Mouse (Mus musculus): ENCODE measurements around the gene Sh3bgr. TPM values are rescaled to one million over a fixed set of nuclear protein-coding genes. Genes with fewer than 3 reads are reported as not detected.

Gene Sh3bgr
- polyA plus RNA-seq, 1 experiment from 2014 or later, result 1.2 TPM

DNA sequence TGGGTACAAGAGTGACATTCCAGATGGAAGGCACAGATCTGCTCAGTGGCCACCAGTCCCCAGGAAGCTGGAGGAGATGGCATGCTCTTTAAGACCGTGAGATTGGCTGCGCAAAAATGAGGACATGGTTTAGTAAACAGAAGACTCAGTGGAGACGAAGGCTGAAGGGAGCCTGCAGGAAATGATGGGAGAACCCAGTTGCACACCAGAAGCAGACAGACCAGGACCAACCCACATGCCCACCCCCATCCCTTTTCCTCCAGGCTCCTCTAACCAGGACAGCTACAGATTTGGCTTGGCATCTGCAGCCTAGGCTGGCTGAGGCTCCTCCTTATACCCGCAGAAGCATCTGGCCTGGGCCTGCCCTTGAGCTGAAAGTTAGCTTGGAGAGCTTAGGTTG, 38.9 kb upstream of the Sh3bgr start:
- Histone ChIP-seq H3K9ac (no peak overlapping the region), H3K4me1 (replicated peaks) (peaks cover 12% of the 10 kb centered on the region; the same call in 1 of the 2 replicates), H3K4me3 (replicated peaks) (no peak overlapping the region), H3K27me3 (peaks cover 12% of the 10 kb centered on the region; the same call in 1 of the 2 replicates), H3K27ac (no peak overlapping the region), H3K4me2 (no peak overlapping the region), H3K9me3 (replicated peaks) (no peaks in the 10 kb centered on the region), H3K36me3 (no peaks in the 10 kb centered on the region)
- no peak for DNase-seq
- WGBS (ENCODE audit: insufficient replicate concordance), result 82% methylated on average over 4 of the region's 4 CpGs
- ATAC-seq (ENCODE audit: low read depth), result no peak

DNA sequence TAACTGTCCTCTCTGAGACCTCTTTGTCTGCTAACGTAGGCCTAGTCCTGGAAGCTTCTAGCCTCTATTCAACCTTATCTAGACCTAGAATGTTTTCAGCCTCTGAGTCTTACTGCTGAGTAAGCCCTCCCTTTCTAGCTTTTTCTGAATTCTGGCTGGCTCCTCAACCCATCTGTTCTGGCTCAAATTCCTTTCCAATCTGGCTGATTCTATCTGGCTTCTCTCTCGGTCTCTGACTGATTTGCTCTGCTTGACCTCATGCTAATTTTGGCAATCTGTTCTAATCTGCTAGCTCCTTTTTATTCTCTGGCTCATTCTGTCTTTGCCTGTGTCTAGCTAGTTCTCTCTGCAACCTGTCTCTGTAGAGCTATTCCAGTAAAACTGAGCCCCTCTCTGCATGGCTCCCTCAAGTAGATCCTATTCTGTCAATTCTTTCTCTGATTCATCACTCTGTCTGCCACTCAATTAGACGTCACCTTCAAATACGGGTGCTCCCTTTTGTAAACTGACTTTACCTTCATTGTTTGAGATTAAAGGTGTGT, 34.5 kb upstream of the Sh3bgr start:
- Histone ChIP-seq H3K4me2 (no peak overlapping the region), H3K4me1 (replicated peaks) (no peaks in the 10 kb centered on the region), H3K36me3 (no peaks in the 10 kb centered on the region), H3K27ac (no peak overlapping the region), H3K9me3 (replicated peaks) (no peaks in the 10 kb centered on the region), H3K4me3 (replicated peaks) (no peak overlapping the region), H3K27me3 (no peaks in the 10 kb centered on the region), H3K9ac (no peak overlapping the region)
- ATAC-seq (ENCODE audit: low read depth) (no peak), DNase-seq (no peak)
- WGBS (ENCODE audit: insufficient replicate concordance), result 66% methylated on average over 4 of the region's 4 CpGs

DNA sequence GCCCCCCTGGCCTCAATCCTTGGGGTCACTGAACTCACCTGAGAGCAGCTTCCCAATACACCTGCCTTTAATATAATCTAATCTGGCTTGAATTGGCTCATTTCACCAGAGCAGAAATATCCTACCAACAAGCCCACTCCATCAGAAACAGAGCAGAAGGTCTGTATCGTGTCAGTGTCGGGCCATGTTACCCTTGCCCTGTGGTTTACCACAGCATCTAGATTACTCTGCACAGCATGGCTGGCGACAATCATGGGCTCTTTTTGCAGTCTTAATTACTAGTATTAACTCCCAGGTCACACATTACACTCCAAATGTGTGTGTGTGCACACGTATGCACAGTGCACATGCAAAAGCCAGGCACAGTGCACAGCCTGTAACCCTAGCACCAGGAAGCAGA, 31.4 kb upstream of the Sh3bgr start:
- Histone ChIP-seq H3K27ac (no peak overlapping the region), H3K9me3 (replicated peaks) (no peaks in the 10 kb centered on the region), H3K4me3 (replicated peaks) (no peak overlapping the region), H3K4me1 (replicated peaks) (no peaks in the 10 kb centered on the region), H3K9ac (no peak overlapping the region), H3K27me3 (no peaks in the 10 kb centered on the region), H3K4me2 (no peak overlapping the region), H3K36me3 (no peaks in the 10 kb centered on the region)
- DNase-seq, result no peak
- 35% methylated on average over 4 of the region's 4 CpGs for WGBS (ENCODE audit: insufficient replicate concordance)
- no peak for ATAC-seq (ENCODE audit: low read depth)

DNA sequence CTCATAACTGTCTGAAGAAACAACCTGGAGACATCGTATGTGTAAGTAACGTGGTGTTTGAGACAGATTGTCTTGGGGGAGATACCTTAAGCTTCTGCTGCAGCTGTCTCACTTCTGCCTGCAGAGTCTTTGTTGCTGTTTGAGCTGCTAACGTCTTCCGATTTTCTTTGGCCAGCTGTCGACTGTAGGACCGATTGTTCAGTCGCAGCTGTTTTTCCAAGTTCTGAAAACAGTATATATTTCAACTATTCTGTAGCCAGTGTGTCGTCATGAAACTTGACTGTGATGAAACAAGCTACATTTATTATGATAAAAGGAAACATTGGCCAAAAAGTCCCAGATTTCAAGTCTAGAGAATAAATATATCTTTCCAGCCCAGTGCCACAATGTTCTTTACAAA, 26.6 kb upstream of the Sh3bgr start:
- Histone ChIP-seq H3K4me1 (replicated peaks) (no peaks in the 10 kb centered on the region), H3K4me3 (replicated peaks) (no peak overlapping the region), H3K4me2 (no peak overlapping the region), H3K36me3 (no peaks in the 10 kb centered on the region), H3K9ac (no peak overlapping the region), H3K9me3 (replicated peaks) (no peaks in the 10 kb centered on the region), H3K27ac (no peak overlapping the region), H3K27me3 (no peaks in the 10 kb centered on the region)
- 65% methylated on average over 8 of the region's 8 CpGs for WGBS (ENCODE audit: insufficient replicate concordance)
- no peak for DNase-seq
- ATAC-seq (ENCODE audit: low read depth), result no peak

DNA sequence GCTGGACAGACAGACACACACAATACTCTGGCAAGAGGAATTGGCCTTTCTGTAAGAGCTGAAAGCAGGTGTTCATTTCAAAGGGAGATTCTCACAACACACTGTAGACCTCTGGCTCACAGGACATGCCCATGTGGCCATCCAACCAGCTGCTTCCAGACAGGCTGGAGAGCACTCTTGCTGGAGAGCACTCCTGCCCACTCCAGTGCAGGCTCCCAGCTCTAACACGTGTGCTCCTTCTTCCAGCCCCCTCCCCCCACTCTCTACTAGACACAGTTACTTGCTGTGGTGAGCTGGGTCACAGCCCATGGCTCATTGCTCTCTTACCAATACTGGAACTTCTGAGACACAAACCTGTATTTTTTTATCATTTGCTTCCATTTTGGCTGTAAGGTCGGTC, 24.9 kb upstream of the Sh3bgr start:
- 41% methylated on average over 2 of the region's 2 CpGs for WGBS (ENCODE audit: insufficient replicate concordance)
- Histone ChIP-seq H3K27ac (no peak overlapping the region), H3K9ac (no peak overlapping the region), H3K4me3 (replicated peaks) (no peak overlapping the region), H3K36me3 (no peaks in the 10 kb centered on the region), H3K4me2 (no peak overlapping the region), H3K27me3 (no peaks in the 10 kb centered on the region), H3K4me1 (replicated peaks) (no peaks in the 10 kb centered on the region), H3K9me3 (replicated peaks) (no peaks in the 10 kb centered on the region; the same call in 1 of the 2 replicates)
- DNase-seq (no peak), ATAC-seq (ENCODE audit: low read depth) (no peak)

DNA sequence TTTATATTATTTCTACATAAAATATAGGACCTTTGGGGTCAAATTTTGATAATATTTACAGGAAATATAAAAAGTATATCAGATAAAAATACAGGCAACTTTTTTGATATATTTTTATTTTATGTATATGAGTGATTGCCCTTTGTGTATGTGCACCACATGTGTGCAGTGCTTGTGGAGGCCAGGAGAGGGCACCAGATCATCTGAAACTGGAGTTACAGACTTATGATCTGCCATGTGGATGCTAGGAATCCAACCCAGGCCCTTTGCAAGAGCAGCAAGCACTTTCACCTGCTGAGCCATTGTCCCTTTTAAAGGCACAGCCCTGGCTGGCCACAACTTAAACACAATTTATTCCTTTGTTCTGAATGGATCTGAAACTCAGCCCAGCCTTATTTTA, 21.1 kb upstream of the Sh3bgr start:
- ATAC-seq (ENCODE audit: low read depth) (no peak), DNase-seq (no peak)
- Histone ChIP-seq H3K4me3 (replicated peaks) (no peak overlapping the region), H3K9ac (no peak overlapping the region), H3K27me3 (no peaks in the 10 kb centered on the region), H3K9me3 (replicated peaks) (no peaks in the 10 kb centered on the region; the same call in 1 of the 2 replicates), H3K4me2 (no peak overlapping the region), H3K4me1 (replicated peaks) (no peaks in the 10 kb centered on the region), H3K36me3 (no peaks in the 10 kb centered on the region), H3K27ac (no peak overlapping the region)

DNA sequence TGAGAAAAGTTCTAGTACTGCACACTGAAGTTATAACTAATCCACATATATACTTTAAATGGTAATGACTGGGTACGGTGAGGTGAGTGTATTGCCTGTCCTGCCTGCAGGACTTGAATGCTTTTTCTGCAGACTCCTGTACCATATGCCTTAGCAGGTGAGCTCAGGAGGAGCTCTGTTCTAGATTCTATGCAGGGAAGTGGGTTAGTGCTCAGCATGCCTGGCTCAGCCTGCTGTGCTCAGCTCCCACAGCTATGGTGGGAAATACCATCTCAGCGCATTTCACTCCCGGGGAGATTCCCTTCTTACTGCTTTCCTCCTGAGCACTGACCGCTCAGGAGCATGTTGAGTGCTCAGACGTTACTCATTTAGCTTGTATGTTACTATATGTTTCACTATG, 12.6 kb upstream of the Sh3bgr start:
- ATAC-seq (ENCODE audit: low read depth) (no peak), DNase-seq (no peak)
- no peak overlapping the region for H3K27ac ChIP-seq
- WGBS (ENCODE audit: insufficient replicate concordance), result 70% methylated on average over 5 of the region's 5 CpGs
- no peak overlapping the region for H3K9ac ChIP-seq
- no peak overlapping the region for H3K4me3 ChIP-seq (replicated peaks)
- H3K4me1 ChIP-seq (replicated peaks), result peaks cover 12% of the 10 kb centered on the region
- H3K36me3 ChIP-seq, result no peaks in the 10 kb centered on the region
- H3K9me3 ChIP-seq (replicated peaks), result no peaks in the 10 kb centered on the region
- peaks cover 26% of the 10 kb centered on the region for H3K27me3 ChIP-seq
- H3K4me2 ChIP-seq, result no peak overlapping the region

DNA sequence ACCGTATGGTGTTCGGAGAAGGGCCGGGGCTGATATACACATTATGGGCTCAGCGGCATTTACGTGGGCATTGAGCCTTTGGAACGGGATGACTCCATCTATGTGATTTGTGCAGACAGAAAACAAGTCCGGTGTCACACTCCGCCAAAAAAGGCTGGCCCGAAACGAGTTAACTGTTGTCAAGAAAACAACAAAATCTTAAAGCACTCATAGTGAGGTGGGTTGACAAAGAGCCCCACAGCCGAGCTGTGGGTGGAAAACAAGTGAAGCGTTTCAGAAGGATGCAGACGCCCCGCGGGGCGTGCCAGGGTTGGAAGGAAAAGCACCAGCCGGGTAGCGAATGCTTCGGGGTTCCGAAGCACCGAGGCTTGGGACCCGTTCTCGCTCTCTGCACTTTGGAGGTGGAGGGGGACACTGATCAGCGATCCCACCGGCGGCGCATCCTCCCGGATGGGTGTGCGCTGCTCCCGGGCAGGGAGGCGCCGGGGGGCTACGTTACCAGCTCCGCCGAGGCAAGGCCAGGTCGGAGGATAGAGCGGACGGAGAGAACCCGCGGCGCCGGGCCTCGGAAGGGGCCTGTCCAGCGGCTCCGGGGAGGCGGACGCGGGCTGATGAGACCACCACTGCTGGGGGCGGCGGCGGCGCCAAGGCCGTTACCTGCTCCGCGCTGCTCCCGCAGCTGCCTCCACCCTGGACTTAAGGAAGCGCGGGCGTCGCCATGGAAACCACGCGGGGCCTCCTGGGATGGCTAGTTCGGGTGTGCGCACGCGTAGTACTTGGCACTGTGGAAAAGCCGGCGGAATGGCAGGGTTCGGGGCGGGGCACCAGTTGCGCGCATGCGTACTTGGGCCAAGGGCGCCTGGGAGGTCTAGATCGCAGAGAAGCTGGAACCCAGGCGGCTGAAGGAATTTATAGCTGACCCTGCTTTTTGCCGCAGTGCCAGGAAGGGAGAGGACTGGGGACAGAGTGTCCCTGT, 8.4 kb upstream of the Sh3bgr start, which contains the start of gene Lca5l:
Gene Lca5l, minus strand, starts transcription at position 741 of the 976 bp plus-strand sequence.
- WGBS (ENCODE audit: insufficient replicate concordance), result 2% methylated on average over 77 of the region's 77 CpGs
- peak within 1 kb of the TSS; percentile 78 for H3K4me3 ChIP-seq (replicated peaks)
- ATAC-seq (ENCODE audit: low read depth), result peak; percentile 97
- H3K9me3 ChIP-seq (replicated peaks), result no peaks in the 10 kb centered on the region
- peak; percentile 95 for DNase-seq
- H3K27me3 ChIP-seq, result peaks cover 26% of the 10 kb centered on the region
- peaks cover 12% of the 10 kb centered on the region for H3K4me1 ChIP-seq (replicated peaks)
- H3K36me3 ChIP-seq, result no peaks in the 10 kb centered on the region
- peak within 1 kb of the TSS; percentile 99 for H3K4me2 ChIP-seq
- H3K27ac ChIP-seq, result no peak within 1 kb of the TSS
- peak within 1 kb of the TSS; percentile 75 for H3K9ac ChIP-seq

DNA sequence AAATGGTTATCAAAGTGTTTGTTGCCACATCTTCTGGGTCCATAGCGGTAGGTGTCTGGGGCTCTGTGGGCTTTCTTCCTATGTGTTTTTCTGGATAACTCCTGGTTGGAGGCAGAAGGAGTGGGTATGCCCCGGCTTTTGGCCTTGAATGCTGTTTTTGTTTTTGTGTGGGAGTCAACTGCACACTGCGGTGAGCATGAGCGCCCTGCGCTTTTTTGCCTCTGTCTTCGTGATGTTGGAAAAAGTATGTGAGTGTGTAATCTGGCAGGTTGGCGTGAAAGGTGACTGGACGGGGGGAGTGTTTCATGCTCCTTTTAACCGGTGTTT, 415 bp downstream of the Sh3bgr start:
- Histone ChIP-seq H3K4me1 (replicated peaks) (no peaks in the 10 kb centered on the region; the same call in 1 of the 2 replicates), H3K27me3 (peaks cover 10% of the 10 kb centered on the region; the same call in 1 of the 2 replicates), H3K4me3 (replicated peaks) (peak overlapping the region; percentile 18; the same call in 1 of the 2 replicates), H3K9me3 (replicated peaks) (no peaks in the 10 kb centered on the region), H3K9ac (no peak overlapping the region), H3K27ac (no peak overlapping the region), H3K36me3 (no peaks in the 10 kb centered on the region), H3K4me2 (peak overlapping the region; percentile 41)
- DNase-seq (no peak), ATAC-seq (ENCODE audit: low read depth) (no peak)
- 49% methylated on average over 9 of the region's 9 CpGs for WGBS (ENCODE audit: insufficient replicate concordance)

DNA sequence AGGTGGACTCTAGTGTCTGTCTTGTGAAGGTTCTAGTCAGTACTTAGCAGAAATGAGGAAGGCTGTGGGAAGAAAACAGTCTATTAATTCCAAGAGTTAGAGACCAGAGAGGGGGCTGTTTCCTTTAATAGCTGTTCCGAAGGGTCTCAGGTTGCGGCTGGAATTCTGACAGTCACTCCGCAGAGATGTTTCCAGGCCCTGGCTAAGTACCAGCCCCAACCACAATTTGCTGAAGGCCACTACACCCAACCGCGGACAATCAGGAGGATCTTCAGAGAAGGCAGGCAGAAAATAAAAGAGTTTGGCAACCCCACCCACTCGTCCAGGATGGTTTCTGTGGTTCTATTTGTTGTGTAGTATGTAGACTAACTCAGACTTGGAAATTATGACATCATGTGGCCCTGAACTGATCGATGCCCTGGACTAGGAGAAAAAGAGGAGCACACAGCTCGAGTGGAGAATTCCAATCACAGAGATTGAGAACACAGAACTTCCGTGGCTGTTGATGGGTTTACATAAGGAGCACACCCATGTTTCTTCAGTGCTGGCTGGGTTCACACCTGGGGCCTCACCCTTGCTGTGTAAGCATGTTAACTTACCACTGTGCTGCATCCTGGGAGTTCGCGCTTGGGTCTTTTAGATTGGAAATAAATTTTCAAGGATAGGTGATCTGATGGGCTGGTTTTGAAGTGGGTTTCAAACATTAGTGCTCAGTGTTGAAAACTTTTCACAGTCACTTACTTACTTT, 1.4 kb downstream of the Sh3bgr start:
- H3K4me3 ChIP-seq (replicated peaks), result no peak overlapping the region
- H3K9me3 ChIP-seq (replicated peaks), result no peaks in the 10 kb centered on the region
- H3K9ac ChIP-seq, result no peak overlapping the region
- ATAC-seq (ENCODE audit: low read depth) (no peak), DNase-seq (no peak)
- 58% methylated on average over 11 of the region's 11 CpGs for WGBS (ENCODE audit: insufficient replicate concordance)
- H3K27me3 ChIP-seq, result peaks cover 10% of the 10 kb centered on the region; the same call in 1 of the 2 replicates
- no peak overlapping the region for H3K27ac ChIP-seq
- no peaks in the 10 kb centered on the region for H3K36me3 ChIP-seq
- H3K4me1 ChIP-seq (replicated peaks), result no peaks in the 10 kb centered on the region; the same call in 1 of the 2 replicates
- no peak overlapping the region for H3K4me2 ChIP-seq

DNA sequence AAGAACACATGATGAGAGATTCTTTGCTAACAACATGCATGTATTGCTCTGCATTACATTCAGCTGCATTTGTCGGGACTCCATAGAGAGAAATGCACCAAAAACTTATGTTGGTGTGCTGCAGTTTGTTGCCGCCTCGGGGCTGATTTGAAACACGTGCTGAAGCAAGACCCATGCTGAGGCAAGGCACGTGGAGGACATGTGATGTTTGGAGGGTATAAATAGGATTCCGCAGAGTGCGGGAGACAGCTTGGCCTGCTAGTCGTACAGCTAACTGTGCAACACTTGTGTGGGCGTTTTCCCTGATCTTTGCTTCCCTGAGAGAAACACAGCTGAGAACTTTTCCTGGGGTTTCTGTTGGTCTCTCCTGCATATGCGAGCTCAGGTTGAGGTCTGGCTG, 9.5 kb downstream of the Sh3bgr start:
- no peak overlapping the region for H3K27ac ChIP-seq
- no peaks in the 10 kb centered on the region for H3K9me3 ChIP-seq (replicated peaks)
- no peak overlapping the region for H3K4me2 ChIP-seq
- ATAC-seq (ENCODE audit: low read depth) (no peak), DNase-seq (no peak)
- H3K4me1 ChIP-seq (replicated peaks), result no peaks in the 10 kb centered on the region
- no peak overlapping the region for H3K9ac ChIP-seq
- H3K36me3 ChIP-seq, result no peaks in the 10 kb centered on the region
- WGBS (ENCODE audit: insufficient replicate concordance), result 67% methylated on average over 10 of the region's 10 CpGs
- no peak overlapping the region for H3K4me3 ChIP-seq (replicated peaks)
- no peaks in the 10 kb centered on the region for H3K27me3 ChIP-seq
